Mouse (Mus musculus): ENCODE measurements around the gene Nid2. TPM values are rescaled to one million over a fixed set of nuclear protein-coding genes. Genes with fewer than 3 reads are reported as not detected.

Gene Nid2
- 152 and 174 TPM in 2 replicates for polyA plus RNA-seq (2014; fragmentation: Nextera tagmentation; extraction: Ambion mirVana)

GRCm38 (mm10) chr14:19751025-19751771 is at the start of gene Nid2:
Gene Nid2, plus strand, starts transcription at chr14:19751265.
- no peaks in the 10 kb centered on the region for H3K36me3 ChIP-seq (ENCODE audit: control insufficient read depth, insufficient read depth, low read length)
- peaks cover 22% of the 10 kb centered on the region for H3K4me1 ChIP-seq (ENCODE audit: control insufficient read depth, insufficient read depth, low read length)
- no peaks in the 10 kb centered on the region for H3K27me3 ChIP-seq (replicated peaks; ENCODE audit: control insufficient read depth, insufficient read depth, low read length)
- H3K9ac ChIP-seq (ENCODE audit: low read depth, low read length) = peak within 1 kb of the TSS; percentile 58
- ATAC-seq (ENCODE audit: low read depth) (peak; percentile 96), DNase-seq (ENCODE audit: low spot score) (peak; percentile 98)
- H3K27ac ChIP-seq (replicated peaks; ENCODE audit: low read depth, low read length) = peak within 1 kb of the TSS; percentile 80
- peak within 1 kb of the TSS; percentile 68 for H3K4me2 ChIP-seq (ENCODE audit: low read depth, low read length)
- H3K4me3 ChIP-seq (ENCODE audit: low read depth, low read length) = peak within 1 kb of the TSS; percentile 58
- WGBS = under 1% methylated on average over 44 of the region's 45 CpGs
- no peaks in the 10 kb centered on the region for H3K9me3 ChIP-seq (ENCODE audit: control insufficient read depth, low read length)

DNA sequence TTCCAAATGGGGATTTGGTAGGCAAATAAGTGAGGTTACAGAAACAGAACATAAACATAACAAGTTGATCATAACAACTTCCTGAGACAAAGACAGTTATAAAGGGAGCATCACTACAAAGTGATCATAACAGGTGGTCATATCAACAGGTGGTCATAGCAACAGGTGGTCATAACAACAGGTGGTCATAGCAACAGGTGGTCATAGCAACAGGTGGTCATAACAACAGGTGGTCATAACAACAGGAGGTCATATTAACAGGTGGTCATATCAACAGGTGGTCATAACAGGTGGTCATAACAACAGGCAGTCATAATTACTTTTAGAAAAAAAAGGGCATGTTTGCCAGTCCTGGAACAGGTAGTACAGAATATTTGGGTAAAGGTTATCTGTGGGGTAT is 49.5 kb upstream of the Nid2 start:
- Histone ChIP-seq H3K9ac (ENCODE audit: low read depth, low read length) (no peak overlapping the region), H3K4me1 (ENCODE audit: control insufficient read depth, insufficient read depth, low read length) (no peaks in the 10 kb centered on the region), H3K36me3 (ENCODE audit: control insufficient read depth, insufficient read depth, low read length) (no peaks in the 10 kb centered on the region), H3K4me3 (ENCODE audit: low read depth, low read length) (no peak overlapping the region), H3K27ac (replicated peaks; ENCODE audit: low read depth, low read length) (no peak overlapping the region), H3K9me3 (ENCODE audit: control insufficient read depth, low read length) (0 out of 2 replicates have a peak, but pooled peaks cover 3% of the 10 kb centered on the region), H3K4me2 (ENCODE audit: low read depth, low read length) (no peak overlapping the region), H3K27me3 (replicated peaks; ENCODE audit: control insufficient read depth, insufficient read depth, low read length) (no peaks in the 10 kb centered on the region)
- ATAC-seq (ENCODE audit: low read depth) (no peak), DNase-seq (ENCODE audit: low spot score) (no peak)

GRCm38 (mm10) chr14:19705649-19706048 is 45.4 kb upstream of the Nid2 start:
- 0 out of 2 replicates have a peak, but pooled peaks cover 3% of the 10 kb centered on the region for H3K9me3 ChIP-seq (ENCODE audit: control insufficient read depth, low read length)
- ATAC-seq (ENCODE audit: low read depth) (peak; percentile 61; the same call in 1 of the 2 replicates), DNase-seq (ENCODE audit: low spot score) (peak; percentile 71)
- H3K27me3 ChIP-seq (replicated peaks; ENCODE audit: control insufficient read depth, insufficient read depth, low read length) = no peaks in the 10 kb centered on the region
- WGBS = 8% methylated on average over 16 of the region's 16 CpGs
- H3K4me1 ChIP-seq (ENCODE audit: control insufficient read depth, insufficient read depth, low read length) = peaks cover 5% of the 10 kb centered on the region; the same call in 1 of the 2 replicates
- H3K27ac ChIP-seq (replicated peaks; ENCODE audit: low read depth, low read length) = no peak overlapping the region
- no peaks in the 10 kb centered on the region for H3K36me3 ChIP-seq (ENCODE audit: control insufficient read depth, insufficient read depth, low read length)
- H3K9ac ChIP-seq (ENCODE audit: low read depth, low read length) = no peak overlapping the region
- H3K4me3 ChIP-seq (ENCODE audit: low read depth, low read length) = no peak overlapping the region
- H3K4me2 ChIP-seq (ENCODE audit: low read depth, low read length) = peak overlapping the region; percentile 13; the same call in 1 of the 2 replicates

DNA sequence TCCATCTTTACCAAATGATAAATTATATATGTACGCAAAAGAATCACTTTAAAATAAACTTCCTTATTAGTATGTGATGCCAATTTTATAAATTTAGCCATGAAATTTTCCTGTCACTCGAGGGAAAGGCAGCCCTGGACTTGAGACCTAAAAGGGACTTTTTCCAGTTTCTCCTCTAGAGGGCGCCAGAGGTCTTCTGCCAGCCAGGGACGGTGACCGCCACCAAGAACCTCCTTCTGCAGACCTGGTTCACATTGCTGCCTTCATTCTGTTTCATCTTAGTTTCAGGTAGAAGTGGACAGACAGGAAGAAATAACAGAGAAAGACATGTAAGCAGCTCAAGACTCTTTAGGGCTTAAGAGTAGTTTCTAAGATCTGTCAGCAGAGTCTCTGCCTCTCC is 44.6 kb upstream of the Nid2 start:
- ATAC-seq (ENCODE audit: low read depth) (peak; percentile 73; the same call in 1 of the 2 replicates), DNase-seq (ENCODE audit: low spot score) (peak; percentile 79)
- no peaks in the 10 kb centered on the region for H3K36me3 ChIP-seq (ENCODE audit: control insufficient read depth, insufficient read depth, low read length)
- no peaks in the 10 kb centered on the region for H3K27me3 ChIP-seq (replicated peaks; ENCODE audit: control insufficient read depth, insufficient read depth, low read length)
- 0 out of 2 replicates have a peak, but pooled peaks cover 3% of the 10 kb centered on the region for H3K9me3 ChIP-seq (ENCODE audit: control insufficient read depth, low read length)
- H3K27ac ChIP-seq (replicated peaks; ENCODE audit: low read depth, low read length) = peak overlapping the region; percentile 40
- H3K9ac ChIP-seq (ENCODE audit: low read depth, low read length) = no peak overlapping the region
- H3K4me2 ChIP-seq (ENCODE audit: low read depth, low read length) = no peak overlapping the region
- no peak overlapping the region for H3K4me3 ChIP-seq (ENCODE audit: low read depth, low read length)
- 0% methylated on average over 5 of the region's 5 CpGs for WGBS
- peaks cover 5% of the 10 kb centered on the region; the same call in 1 of the 2 replicates for H3K4me1 ChIP-seq (ENCODE audit: control insufficient read depth, insufficient read depth, low read length)

DNA sequence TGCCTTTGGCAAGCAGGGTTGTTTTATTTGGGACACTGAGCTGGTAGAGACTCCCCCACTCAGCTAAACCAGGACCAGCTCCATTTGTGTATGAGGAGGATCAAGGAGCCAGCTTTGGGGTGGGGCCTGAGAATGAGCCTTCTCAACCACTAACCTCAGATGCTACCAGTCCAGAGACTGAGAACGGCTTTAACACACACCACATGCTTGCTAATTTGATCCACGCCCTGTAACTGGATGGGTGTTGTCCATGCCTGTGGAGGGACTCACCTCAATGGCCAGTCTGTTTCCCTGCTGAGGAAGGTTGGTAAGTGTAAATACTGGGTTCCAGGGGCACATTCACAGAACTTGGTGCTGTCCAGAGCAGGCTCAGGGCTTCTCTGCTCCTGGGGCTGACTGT is 44.1 kb upstream of the Nid2 start:
- Histone ChIP-seq H3K9me3 (ENCODE audit: control insufficient read depth, low read length) (0 out of 2 replicates have a peak, but pooled peaks cover 3% of the 10 kb centered on the region), H3K4me2 (ENCODE audit: low read depth, low read length) (0 out of 2 replicates have a peak overlapping the region, but pooled peaks have one; percentile 1), H3K27ac (replicated peaks; ENCODE audit: low read depth, low read length) (peak overlapping the region; percentile 40), H3K27me3 (replicated peaks; ENCODE audit: control insufficient read depth, insufficient read depth, low read length) (no peaks in the 10 kb centered on the region), H3K9ac (ENCODE audit: low read depth, low read length) (no peak overlapping the region), H3K36me3 (ENCODE audit: control insufficient read depth, insufficient read depth, low read length) (no peaks in the 10 kb centered on the region), H3K4me1 (ENCODE audit: control insufficient read depth, insufficient read depth, low read length) (peaks cover 5% of the 10 kb centered on the region; the same call in 1 of the 2 replicates), H3K4me3 (ENCODE audit: low read depth, low read length) (no peak overlapping the region)
- ATAC-seq (ENCODE audit: low read depth) = peak; percentile 72
- DNase-seq (ENCODE audit: low spot score) = peak; percentile 57
- WGBS = 23% methylated on average over 2 of the region's 2 CpGs

- no peak for DNase-seq (ENCODE audit: low spot score)
- WGBS = 64% methylated on average over 11 of the region's 11 CpGs
- no peak overlapping the region for H3K9ac ChIP-seq (ENCODE audit: low read depth, low read length)
- no peaks in the 10 kb centered on the region for H3K27me3 ChIP-seq (replicated peaks; ENCODE audit: control insufficient read depth, insufficient read depth, low read length)
- H3K9me3 ChIP-seq (ENCODE audit: control insufficient read depth, low read length) = 0 out of 2 replicates have a peak, but pooled peaks cover 3% of the 10 kb centered on the region
- ATAC-seq (ENCODE audit: low read depth) = no peak
- H3K4me3 ChIP-seq (ENCODE audit: low read depth, low read length) = no peak overlapping the region
- peak overlapping the region; percentile 13; the same call in 1 of the 2 replicates for H3K27ac ChIP-seq (replicated peaks; ENCODE audit: low read depth, low read length)
- H3K4me1 ChIP-seq (ENCODE audit: control insufficient read depth, insufficient read depth, low read length) = peaks cover 5% of the 10 kb centered on the region; the same call in 1 of the 2 replicates
- H3K4me2 ChIP-seq (ENCODE audit: low read depth, low read length) = no peak overlapping the region
- no peaks in the 10 kb centered on the region for H3K36me3 ChIP-seq (ENCODE audit: control insufficient read depth, insufficient read depth, low read length)
These were observed 43.2 kb upstream of the Nid2 start for GRCm38 (mm10) chr14:19707721-19708507.

- no peak overlapping the region for H3K4me2 ChIP-seq (ENCODE audit: low read depth, low read length)
- DNase-seq (ENCODE audit: low spot score) (peak; percentile 67), ATAC-seq (ENCODE audit: low read depth) (peak; percentile 44; the same call in 1 of the 2 replicates)
- H3K36me3 ChIP-seq (ENCODE audit: control insufficient read depth, insufficient read depth, low read length) = no peaks in the 10 kb centered on the region
- H3K4me3 ChIP-seq (ENCODE audit: low read depth, low read length) = no peak overlapping the region
- WGBS = 26% methylated on average over 8 of the region's 9 CpGs
- no peaks in the 10 kb centered on the region for H3K9me3 ChIP-seq (ENCODE audit: control insufficient read depth, low read length)
- H3K9ac ChIP-seq (ENCODE audit: low read depth, low read length) = no peak overlapping the region
- no peaks in the 10 kb centered on the region for H3K27me3 ChIP-seq (replicated peaks; ENCODE audit: control insufficient read depth, insufficient read depth, low read length)
- H3K27ac ChIP-seq (replicated peaks; ENCODE audit: low read depth, low read length) = no peak overlapping the region
- peaks cover 5% of the 10 kb centered on the region; the same call in 1 of the 2 replicates for H3K4me1 ChIP-seq (ENCODE audit: control insufficient read depth, insufficient read depth, low read length)
These were observed 41.9 kb upstream of the Nid2 start for GRCm38 (mm10) chr14:19709161-19709560.

- Histone ChIP-seq H3K9ac (ENCODE audit: low read depth, low read length) (no peak overlapping the region), H3K4me3 (ENCODE audit: low read depth, low read length) (no peak overlapping the region), H3K27ac (replicated peaks; ENCODE audit: low read depth, low read length) (no peak overlapping the region), H3K4me1 (ENCODE audit: control insufficient read depth, insufficient read depth, low read length) (peaks cover 5% of the 10 kb centered on the region; the same call in 1 of the 2 replicates), H3K9me3 (ENCODE audit: control insufficient read depth, low read length) (no peaks in the 10 kb centered on the region), H3K27me3 (replicated peaks; ENCODE audit: control insufficient read depth, insufficient read depth, low read length) (no peaks in the 10 kb centered on the region), H3K4me2 (ENCODE audit: low read depth, low read length) (no peak overlapping the region), H3K36me3 (ENCODE audit: control insufficient read depth, insufficient read depth, low read length) (no peaks in the 10 kb centered on the region)
- WGBS = 56% methylated on average over 1 of the region's 1 CpGs
- DNase-seq (ENCODE audit: low spot score) (peak; percentile 22), ATAC-seq (ENCODE audit: low read depth) (no peak)
These were observed 39.3 kb upstream of the Nid2 start for GRCm38 (mm10) chr14:19711771-19712170.
